Mouse (Mus musculus): Measurements from ENCODE around the gene Stub1.
"Not testable (repeated sequence)": the region's sequence is repeated elsewhere in the genome, so short reads cannot be mapped to it uniquely, and the experiment has no call there.

Gene Stub1

GRCm38 (mm10) chr17:25824362-25825142 is 8.7 kb downstream of the Stub1 start:
- no peak for DNase-seq (ENCODE audit: low read depth in 1 of 2, low spot score in 2 of 2)

GRCm38 (mm10) chr17:25823452-25823851 is 9.8 kb downstream of the Stub1 start, which contains the start of gene Wdr24:
Gene Wdr24 (plus strand): TSS chr17:25823627.
- peak in 1 of 2 experiments; percentile 44 for DNase-seq (ENCODE audit: low read depth in 1 of 2, low spot score in 2 of 2)

- no peak for DNase-seq (ENCODE audit: low read depth in 1 of 2, low spot score in 2 of 2)
Measured at GRCm38 (mm10) chr17:25818851-25819780, 14.1 kb downstream of the Stub1 start.

- no peak for DNase-seq (ENCODE audit: low read depth in 1 of 2, low spot score in 2 of 2)
Measured at GRCm38 (mm10) chr17:25817662-25818061, 15.5 kb downstream of the Stub1 start.

GRCm38 (mm10) chr17:25813471-25813870 is 19.7 kb downstream of the Stub1 start:
- DNase-seq (ENCODE audit: low read depth in 1 of 2, low spot score in 2 of 2), result peak in 1 of 2 experiments; percentile 77

- no peak for DNase-seq (ENCODE audit: low read depth in 1 of 2, low spot score in 2 of 2)
Measured at GRCm38 (mm10) chr17:25810890-25811289, 22.3 kb downstream of the Stub1 start.

- no peak for DNase-seq (ENCODE audit: low read depth in 1 of 2, low spot score in 2 of 2)
Measured at GRCm38 (mm10) chr17:25809606-25810340, 23.4 kb downstream of the Stub1 start.

GRCm38 (mm10) chr17:25808789-25809605 is 24.2 kb downstream of the Stub1 start, which contains the start of gene Fbxl16:
Gene Fbxl16 (plus strand): TSS chr17:25809085.
- DNase-seq (ENCODE audit: low read depth in 1 of 2, low spot score in 2 of 2), result no peak

GRCm38 (mm10) chr17:25808028-25808427 is 25.2 kb downstream of the Stub1 start:
- DNase-seq (ENCODE audit: low read depth in 1 of 2, low spot score in 2 of 2), result no peak

- not testable (repeated sequence) for DNase-seq (ENCODE audit: low read depth in 1 of 2, low spot score in 2 of 2)
Measured at GRCm38 (mm10) chr17:25807452-25807851, 25.8 kb downstream of the Stub1 start.

GRCm38 (mm10) chr17:25806507-25806906 is 26.7 kb downstream of the Stub1 start:
- no peak for DNase-seq (ENCODE audit: low read depth in 1 of 2, low spot score in 2 of 2)

GRCm38 (mm10) chr17:25802825-25803517 is 30.2 kb downstream of the Stub1 start:
- no peak for DNase-seq (ENCODE audit: low read depth in 1 of 2, low spot score in 2 of 2)

- peak in 1 of 2 experiments; percentile 41 for DNase-seq (ENCODE audit: low read depth in 1 of 2, low spot score in 2 of 2)
Measured at GRCm38 (mm10) chr17:25801029-25801428, 32.2 kb downstream of the Stub1 start.

- DNase-seq (ENCODE audit: low read depth in 1 of 2, low spot score in 2 of 2), result peak; percentile 55 to 65
Measured at GRCm38 (mm10) chr17:25796951-25797369, 36.2 kb downstream of the Stub1 start, which contains the start of gene Metrn. Gene Metrn (minus strand): TSS chr17:25797136.

- no peak for DNase-seq (ENCODE audit: low read depth in 1 of 2, low spot score in 2 of 2)
Measured at GRCm38 (mm10) chr17:25796211-25796771, 36.9 kb downstream of the Stub1 start.

GRCm38 (mm10) chr17:25795609-25796092 is 37.6 kb downstream of the Stub1 start, which contains the start of gene AC134908.4:
Gene AC134908.4 (minus strand): TSS chr17:25795659.
- no peak for DNase-seq (ENCODE audit: low read depth in 1 of 2, low spot score in 2 of 2)

- no peak for DNase-seq (ENCODE audit: low read depth in 1 of 2, low spot score in 2 of 2)
Measured at GRCm38 (mm10) chr17:25794998-25795397, 38.2 kb downstream of the Stub1 start.

- DNase-seq (ENCODE audit: low read depth in 1 of 2, low spot score in 2 of 2), result no peak
Measured at GRCm38 (mm10) chr17:25794197-25794596, 39.0 kb downstream of the Stub1 start.

GRCm38 (mm10) chr17:25792615-25793014 is 40.6 kb downstream of the Stub1 start, which contains the start of gene Fam173a:
Gene Fam173a (minus strand): TSS chr17:25792901.
- DNase-seq (ENCODE audit: low read depth in 1 of 2, low spot score in 2 of 2), result no peak
